Mouse (Mus musculus) hindbrain, embryonic 16.5 days (tissue): ENCODE measurements at regions not wholly inside any gene's neighbourhood (a gene's known extent, or its start where the extent isn't known, plus 50 kb on each side); places are given as distances from the start of the nearest gene placed in this dataset.

Source experiments
- ATAC-seq: fragments of 200-750 bp; cut with Nextera tagmentation; 2 replicates; pipeline ENCODE4 v1.8.0; 2017; ENCODE audit warnings: moderate TSS enrichment, moderate library complexity
- H3K27ac ChIP-seq: fragments of 300-500 bp; sonication (generic); 2 replicates; pipeline ENCODE4 v1.5.1; 2014; ENCODE audit warnings: low read depth, mild to moderate bottlenecking, control low read depth, low read length, moderate library complexity
- H3K27me3 ChIP-seq: fragments of 300-500 bp; sonication (generic); replicated peaks from 2 replicates; pipeline ENCODE4 v1.6.1; 2014; ENCODE audit warnings: low read length; ENCODE audit not compliant: control insufficient read depth, insufficient read depth
- H3K36me3 ChIP-seq: fragments of 300-500 bp; sonication (generic); 2 replicates; pipeline ENCODE4 v1.6.1; 2014; ENCODE audit warnings: mild to moderate bottlenecking, low read length, moderate library complexity, mixed read lengths; ENCODE audit not compliant: control insufficient read depth, insufficient read depth
- H3K4me1 ChIP-seq: fragments of 300-500 bp; sonication (generic); 2 replicates; pipeline ENCODE4 v1.6.1; 2014; ENCODE audit warnings: low read depth, low read length; ENCODE audit not compliant: control insufficient read depth, insufficient read depth
- H3K4me2 ChIP-seq: fragments of 300-500 bp; sonication (generic); 2 replicates; pipeline ENCODE4 v1.6.1; 2014; ENCODE audit warnings: mild to moderate bottlenecking, low read length, control low read depth, moderate library complexity
- H3K4me3 ChIP-seq: fragments of 300-500 bp; sonication (generic); 2 replicates; pipeline ENCODE4 v1.5.1; 2014; ENCODE audit warnings: mild to moderate bottlenecking, low read length, control low read depth, moderate library complexity
- H3K9ac ChIP-seq: fragments of 300-500 bp; sonication (generic); 2 replicates; pipeline ENCODE4 v1.6.1; 2014; ENCODE audit warnings: low read depth, mild to moderate bottlenecking, control low read depth, low read length, moderate library complexity
- H3K9me3 ChIP-seq: fragments of 300-500 bp; sonication (generic); 2 replicates; pipeline ENCODE4 v1.6.1; 2014; ENCODE audit warnings: mild to moderate bottlenecking, low read length, moderate library complexity; ENCODE audit not compliant: control insufficient read depth
- WGBS: fragments of 180-500 bp; shearing (Covaris S2); extraction: QIAGEN DNeasy Blood & Tissue Kit; methylation state at CpG from one replicate; pipeline ENCODE4 v1.1.7; 2014; 5-methylcytosine and 5-hydroxymethylcytosine counted together

- Histone ChIP-seq H3K9me3 (no peaks in the 10 kb centered on the region), H3K9ac (no peak overlapping the region), H3K27me3 (no peaks in the 10 kb centered on the region; the same call in 1 of the 2 replicates), H3K4me3 (no peak overlapping the region), H3K4me1 (peaks cover 2% of the 10 kb centered on the region; the same call in 1 of the 2 replicates), H3K36me3 (no peaks in the 10 kb centered on the region), H3K4me2 (no peak overlapping the region), H3K27ac (no peak overlapping the region)
- 91% methylated on average over 4 of the region's 4 CpGs for WGBS
- no peak for ATAC-seq
Measured at GRCm38 (mm10) chr9:61827721-61828120, 86.6 kb downstream of the Rplp1 start.

DNA sequence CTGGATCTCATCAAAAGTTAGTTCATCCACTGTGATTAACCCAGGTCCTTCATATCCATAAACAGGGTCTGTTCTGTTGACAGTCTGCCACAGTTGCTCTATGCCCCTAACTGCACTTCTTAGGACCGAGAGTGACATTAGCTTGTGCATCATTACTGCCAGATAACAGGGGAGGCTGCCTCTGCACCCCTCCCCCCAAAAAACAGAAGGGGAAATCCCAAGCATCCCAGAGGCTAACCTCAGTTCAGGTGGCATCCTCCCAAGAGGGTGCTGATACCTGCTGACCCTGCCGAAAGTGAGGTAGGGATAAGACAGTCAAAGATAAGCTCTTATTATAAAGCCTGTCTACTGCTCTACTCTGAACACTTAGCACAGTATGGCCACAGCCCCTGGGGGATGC lies 87.3 kb downstream of the Rplp1 start:
- Histone ChIP-seq H3K9me3 (no peaks in the 10 kb centered on the region; the same call in 1 of the 2 replicates), H3K4me3 (no peak overlapping the region), H3K9ac (no peak overlapping the region), H3K4me1 (peaks cover 2% of the 10 kb centered on the region; the same call in 1 of the 2 replicates), H3K4me2 (no peak overlapping the region), H3K27me3 (no peaks in the 10 kb centered on the region; the same call in 1 of the 2 replicates), H3K27ac (no peak overlapping the region), H3K36me3 (no peaks in the 10 kb centered on the region)
- ATAC-seq: no peak
- WGBS: 89% methylated on average over 2 of the region's 2 CpGs

GRCm38 (mm10) chr9:61826415-61826814 lies 87.9 kb downstream of the Rplp1 start:
- no peak for ATAC-seq
- Histone ChIP-seq H3K4me3 (no peak overlapping the region), H3K9ac (no peak overlapping the region), H3K9me3 (no peaks in the 10 kb centered on the region; the same call in 1 of the 2 replicates), H3K4me2 (no peak overlapping the region), H3K27me3 (no peaks in the 10 kb centered on the region; the same call in 1 of the 2 replicates), H3K27ac (no peak overlapping the region), H3K36me3 (no peaks in the 10 kb centered on the region), H3K4me1 (peaks cover 2% of the 10 kb centered on the region; the same call in 1 of the 2 replicates)
- 64% methylated on average over 3 of the region's 3 CpGs for WGBS

DNA sequence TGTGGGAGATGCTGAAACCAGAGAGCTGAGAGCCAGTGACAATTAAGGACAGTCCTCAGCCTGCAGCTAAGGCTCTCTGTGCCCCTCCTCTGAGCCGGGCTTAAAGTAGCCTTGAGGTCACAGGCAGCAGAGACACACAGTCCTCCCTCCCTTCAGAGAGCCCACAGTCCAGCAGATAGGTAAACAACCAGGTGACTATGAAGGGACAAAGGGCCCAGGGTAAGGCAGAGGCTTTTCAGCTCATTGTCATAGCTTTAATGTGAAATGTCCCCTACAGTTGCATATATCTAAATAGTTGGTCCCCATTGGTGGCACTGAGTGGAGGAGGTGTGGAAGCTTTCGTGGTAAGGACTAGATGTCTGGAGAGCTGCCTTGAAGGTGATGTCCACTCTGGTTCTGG lies 88.5 kb downstream of the Rplp1 start:
- Histone ChIP-seq H3K4me1 (peaks cover 2% of the 10 kb centered on the region; the same call in 1 of the 2 replicates), H3K4me2 (no peak overlapping the region), H3K4me3 (no peak overlapping the region), H3K9ac (no peak overlapping the region), H3K27me3 (no peaks in the 10 kb centered on the region; the same call in 1 of the 2 replicates), H3K36me3 (no peaks in the 10 kb centered on the region), H3K27ac (no peak overlapping the region), H3K9me3 (no peaks in the 10 kb centered on the region; the same call in 1 of the 2 replicates)
- 77% methylated on average over 2 of the region's 2 CpGs for whole genome bisulfite sequencing
- no peak for ATAC-seq

GRCm38 (mm10) chr9:61819836-61820235 lies 94.5 kb downstream of the Rplp1 start:
- no peak for ATAC-seq
- H3K4me1 ChIP-seq: no peaks in the 10 kb centered on the region
- WGBS: 86% methylated on average over 1 of the region's 1 CpGs

DNA sequence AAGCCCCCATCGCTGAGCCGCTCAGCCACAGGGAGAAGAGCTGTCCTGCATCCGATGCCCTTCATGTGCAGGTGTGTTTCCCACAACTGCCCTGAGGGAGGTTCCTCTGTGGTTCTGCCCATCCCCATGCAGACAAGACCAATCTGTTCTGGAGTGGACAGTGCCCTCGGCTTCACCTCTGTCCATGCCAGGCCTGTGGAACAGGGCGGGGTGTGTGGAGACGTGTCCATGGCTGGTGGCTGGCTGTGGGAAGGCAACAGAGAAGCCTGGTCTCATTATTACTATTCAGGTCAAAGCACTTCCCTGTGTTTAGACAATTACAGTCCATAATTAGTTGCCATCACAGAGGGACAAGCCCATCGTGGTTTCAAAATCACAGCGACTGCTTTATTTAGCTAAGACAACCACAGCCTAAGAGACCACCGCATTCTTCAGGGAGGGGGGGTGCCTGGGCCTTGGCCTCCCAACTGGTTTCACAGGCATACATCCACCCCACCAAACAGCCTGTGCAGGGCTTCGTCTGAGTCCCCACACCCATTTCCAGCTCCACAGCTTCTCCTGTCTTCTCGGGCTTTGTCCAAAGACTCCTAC lies 97.7 kb downstream of the Rplp1 start:
- Histone ChIP-seq H3K4me2 (no peak overlapping the region), H3K27ac (no peak overlapping the region), H3K4me1 (no peaks in the 10 kb centered on the region), H3K9me3 (no peaks in the 10 kb centered on the region), H3K36me3 (no peaks in the 10 kb centered on the region), H3K4me3 (no peak overlapping the region), H3K9ac (no peak overlapping the region), H3K27me3 (no peaks in the 10 kb centered on the region)
- ATAC-seq: no peak
- WGBS: 80% methylated on average over 11 of the region's 11 CpGs

More at GRCm38 (mm10) chr9:61819836-61820235, 94.5 kb downstream of the Rplp1 start:
- Histone ChIP-seq H3K4me2 (no peak overlapping the region), H3K9me3 (no peaks in the 10 kb centered on the region; the same call in 1 of the 2 replicates), H3K27me3 (no peaks in the 10 kb centered on the region), H3K27ac (no peak overlapping the region), H3K36me3 (no peaks in the 10 kb centered on the region), H3K9ac (no peak overlapping the region), H3K4me3 (no peak overlapping the region)

DNA sequence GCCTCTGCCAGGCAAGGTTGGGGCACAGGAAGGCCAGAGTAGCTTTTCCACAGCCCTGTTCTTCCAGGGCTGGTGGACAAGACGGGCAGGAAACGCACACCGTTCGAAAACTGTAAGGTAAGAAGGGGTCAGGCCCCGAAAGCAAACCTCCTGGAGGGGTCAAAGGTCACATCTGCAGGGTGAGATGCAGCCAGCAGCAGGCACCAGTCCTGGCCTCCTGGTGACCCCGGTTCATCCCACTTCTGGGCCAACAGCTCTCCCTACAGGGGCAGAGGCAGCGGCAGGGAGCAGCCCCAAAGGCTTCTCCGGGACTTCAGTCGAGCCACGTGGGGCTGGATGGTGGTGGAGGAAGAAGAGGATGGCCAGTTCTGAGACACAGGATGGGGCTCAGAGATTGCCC lies 98.3 kb downstream of the Rplp1 start:
- 54% methylated on average over 10 of the region's 10 CpGs for WGBS
- no peak for ATAC-seq
- Histone ChIP-seq H3K9ac (no peak overlapping the region), H3K4me1 (no peaks in the 10 kb centered on the region), H3K27me3 (no peaks in the 10 kb centered on the region), H3K9me3 (no peaks in the 10 kb centered on the region), H3K4me3 (no peak overlapping the region), H3K27ac (no peak overlapping the region), H3K36me3 (no peaks in the 10 kb centered on the region), H3K4me2 (no peak overlapping the region)

DNA sequence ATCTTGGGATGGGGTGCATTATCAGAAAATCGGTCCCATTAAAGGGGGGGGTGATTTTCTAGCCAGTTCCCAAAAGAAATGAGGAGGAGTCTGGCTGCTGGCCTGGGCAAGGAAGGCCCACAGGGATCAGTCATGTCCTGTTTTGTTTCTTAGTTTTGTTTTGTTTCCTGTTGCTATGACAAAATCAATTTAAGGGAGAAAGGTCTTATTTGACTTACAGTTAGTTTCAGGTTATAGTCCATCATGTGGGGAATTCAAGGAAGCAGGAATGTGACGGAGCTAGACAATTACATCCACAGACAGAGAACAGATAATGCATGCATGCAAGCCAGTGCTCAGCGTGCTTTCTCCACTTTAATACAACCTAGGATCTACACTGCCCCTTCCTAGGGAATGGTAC lies 101.1 kb downstream of the Rplp1 start:
- no peaks in the 10 kb centered on the region for H3K4me1 ChIP-seq
- ATAC-seq: no peak
- no peak overlapping the region for H3K4me2 ChIP-seq
- no peak overlapping the region for H3K9ac ChIP-seq
- 80% methylated on average over 3 of the region's 3 CpGs for WGBS
- H3K27me3 ChIP-seq: no peaks in the 10 kb centered on the region
- no peaks in the 10 kb centered on the region for H3K9me3 ChIP-seq
- no peak overlapping the region for H3K27ac ChIP-seq
- H3K36me3 ChIP-seq: no peaks in the 10 kb centered on the region
- H3K4me3 ChIP-seq: no peak overlapping the region

GRCm38 (mm10) chr9:61812315-61812714 lies 102.0 kb downstream of the Rplp1 start:
- Histone ChIP-seq H3K36me3 (no peaks in the 10 kb centered on the region), H3K4me2 (no peak overlapping the region), H3K4me1 (no peaks in the 10 kb centered on the region), H3K27me3 (no peaks in the 10 kb centered on the region), H3K9me3 (no peaks in the 10 kb centered on the region), H3K9ac (no peak overlapping the region), H3K4me3 (no peak overlapping the region), H3K27ac (no peak overlapping the region)
- 89% methylated on average over 9 of the region's 9 CpGs for WGBS
- ATAC-seq: no peak
